Mouse (Mus musculus): ENCODE measurements at regions not wholly inside any gene's neighbourhood (a gene's known extent, or its start where the extent isn't known, plus 50 kb on each side); places are given as distances from the start of the nearest gene placed in this dataset.

GRCm38 (mm10) chr1:35435721-35436120, 585.9 kb downstream of the Plekhb2 start:
- no peaks in the 10 kb centered on the region; the same call in 1 of the 2 replicates for H3K9me3 ChIP-seq (replicated peaks)
- no peak overlapping the region for H3K9ac ChIP-seq
- no peak overlapping the region for H3K4me2 ChIP-seq
- no peak overlapping the region for H3K27ac ChIP-seq
- H3K36me3 ChIP-seq = no peaks in the 10 kb centered on the region
- H3K27me3 ChIP-seq = no peaks in the 10 kb centered on the region
- no peak overlapping the region for H3K4me3 ChIP-seq
- no peak for ATAC-seq (replicated peaks; ENCODE audit: insufficient number of reproducible peaks, insufficient read depth, low FRiP score, low read depth)
- no peaks in the 10 kb centered on the region for H3K4me1 ChIP-seq (replicated peaks)
- WGBS = 78% methylated on average over 3 of the region's 3 CpGs

- H3K9me3 ChIP-seq (replicated peaks) = no peaks in the 10 kb centered on the region
- no peaks in the 10 kb centered on the region for H3K4me1 ChIP-seq (replicated peaks)
- H3K9ac ChIP-seq = no peak overlapping the region
- no peaks in the 10 kb centered on the region for H3K36me3 ChIP-seq
- H3K4me2 ChIP-seq = no peak overlapping the region
- H3K27me3 ChIP-seq = no peaks in the 10 kb centered on the region
- ATAC-seq (replicated peaks; ENCODE audit: insufficient number of reproducible peaks, insufficient read depth, low FRiP score, low read depth) = no peak
- H3K27ac ChIP-seq = no peak overlapping the region
- no peak overlapping the region for H3K4me3 ChIP-seq
Observed at GRCm38 (mm10) chr1:35447345-35447744, 597.6 kb downstream of the Plekhb2 start.

GRCm38 (mm10) chr1:35452441-35453107, 602.8 kb downstream of the Plekhb2 start:
- no peak for ATAC-seq (replicated peaks; ENCODE audit: insufficient number of reproducible peaks, insufficient read depth, low FRiP score, low read depth)
- no peaks in the 10 kb centered on the region for H3K9me3 ChIP-seq (replicated peaks)
- 80% methylated on average over 19 of the region's 19 CpGs for WGBS
- H3K4me3 ChIP-seq = no peak overlapping the region
- H3K9ac ChIP-seq = no peak overlapping the region
- no peak overlapping the region for H3K27ac ChIP-seq
- no peaks in the 10 kb centered on the region for H3K4me1 ChIP-seq (replicated peaks)
- H3K27me3 ChIP-seq = no peaks in the 10 kb centered on the region
- H3K36me3 ChIP-seq = no peaks in the 10 kb centered on the region
- H3K4me2 ChIP-seq = no peak overlapping the region

GRCm38 (mm10) chr1:35457591-35457990, 607.8 kb downstream of the Plekhb2 start:
- ATAC-seq (replicated peaks; ENCODE audit: insufficient number of reproducible peaks, insufficient read depth, low FRiP score, low read depth) = no peak
- Histone ChIP-seq H3K27ac (no peak overlapping the region), H3K36me3 (no peaks in the 10 kb centered on the region), H3K9me3 (replicated peaks) (no peaks in the 10 kb centered on the region), H3K27me3 (no peaks in the 10 kb centered on the region), H3K9ac (no peak overlapping the region), H3K4me2 (no peak overlapping the region), H3K4me3 (no peak overlapping the region), H3K4me1 (replicated peaks) (no peaks in the 10 kb centered on the region)
- WGBS = 78% methylated on average over 9 of the region's 9 CpGs

GRCm38 (mm10) chr1:35465081-35465480, 603.1 kb upstream of the Hs6st1 start:
- Histone ChIP-seq H3K9me3 (replicated peaks) (no peaks in the 10 kb centered on the region), H3K4me1 (replicated peaks) (no peaks in the 10 kb centered on the region), H3K4me3 (no peak overlapping the region), H3K27me3 (no peaks in the 10 kb centered on the region), H3K9ac (no peak overlapping the region), H3K36me3 (no peaks in the 10 kb centered on the region), H3K4me2 (no peak overlapping the region), H3K27ac (no peak overlapping the region)
- 44% methylated on average over 3 of the region's 3 CpGs for WGBS
- no peak for ATAC-seq (replicated peaks; ENCODE audit: insufficient number of reproducible peaks, insufficient read depth, low FRiP score, low read depth)

- H3K36me3 ChIP-seq = no peaks in the 10 kb centered on the region
- H3K4me1 ChIP-seq (replicated peaks) = no peaks in the 10 kb centered on the region
- no peak overlapping the region for H3K4me2 ChIP-seq
- WGBS = 68% methylated on average over 4 of the region's 4 CpGs
- H3K9me3 ChIP-seq (replicated peaks) = no peaks in the 10 kb centered on the region; the same call in 1 of the 2 replicates
- no peak overlapping the region for H3K9ac ChIP-seq
- no peak overlapping the region for H3K27ac ChIP-seq
- H3K27me3 ChIP-seq = no peaks in the 10 kb centered on the region
- H3K4me3 ChIP-seq = no peak overlapping the region
- no peak for ATAC-seq (replicated peaks; ENCODE audit: insufficient number of reproducible peaks, insufficient read depth, low FRiP score, low read depth)
Observed at GRCm38 (mm10) chr1:35469185-35469753, 598.9 kb upstream of the Hs6st1 start.

GRCm38 (mm10) chr1:35478262-35478661, 589.9 kb upstream of the Hs6st1 start:
- Histone ChIP-seq H3K4me1 (replicated peaks) (no peaks in the 10 kb centered on the region), H3K27ac (no peak overlapping the region), H3K27me3 (no peaks in the 10 kb centered on the region), H3K9me3 (replicated peaks) (no peaks in the 10 kb centered on the region; the same call in 1 of the 2 replicates), H3K36me3 (no peaks in the 10 kb centered on the region), H3K4me3 (no peak overlapping the region), H3K4me2 (no peak overlapping the region), H3K9ac (no peak overlapping the region)
- WGBS = 94% methylated on average over 1 of the region's 1 CpGs
- ATAC-seq (replicated peaks; ENCODE audit: insufficient number of reproducible peaks, insufficient read depth, low FRiP score, low read depth) = no peak

- no peak overlapping the region for H3K9ac ChIP-seq
- ATAC-seq (replicated peaks; ENCODE audit: insufficient number of reproducible peaks, insufficient read depth, low FRiP score, low read depth) = no peak
- H3K27ac ChIP-seq = no peak overlapping the region
- no peaks in the 10 kb centered on the region for H3K27me3 ChIP-seq
- H3K9me3 ChIP-seq (replicated peaks) = no peaks in the 10 kb centered on the region
- WGBS = 70% methylated on average over 5 of the region's 5 CpGs
- no peaks in the 10 kb centered on the region for H3K36me3 ChIP-seq
- H3K4me3 ChIP-seq = no peak overlapping the region
- no peak overlapping the region for H3K4me2 ChIP-seq
- no peaks in the 10 kb centered on the region for H3K4me1 ChIP-seq (replicated peaks)
Observed at GRCm38 (mm10) chr1:35495963-35496362, 572.2 kb upstream of the Hs6st1 start.

- no peak overlapping the region for H3K4me3 ChIP-seq
- no peak overlapping the region for H3K4me2 ChIP-seq
- no peaks in the 10 kb centered on the region for H3K4me1 ChIP-seq (replicated peaks)
- no peaks in the 10 kb centered on the region for H3K36me3 ChIP-seq
- no peak overlapping the region for H3K9ac ChIP-seq
- no peaks in the 10 kb centered on the region for H3K27me3 ChIP-seq
- 79% methylated on average over 5 of the region's 5 CpGs for WGBS
- no peak for ATAC-seq (replicated peaks; ENCODE audit: insufficient number of reproducible peaks, insufficient read depth, low FRiP score, low read depth)
- no peak overlapping the region for H3K27ac ChIP-seq
- H3K9me3 ChIP-seq (replicated peaks) = no peaks in the 10 kb centered on the region
Observed at GRCm38 (mm10) chr1:35522951-35523350, 545.2 kb upstream of the Hs6st1 start.

GRCm38 (mm10) chr1:35523790-35524362, 544.3 kb upstream of the Hs6st1 start:
- Histone ChIP-seq H3K27me3 (no peaks in the 10 kb centered on the region), H3K9me3 (replicated peaks) (no peaks in the 10 kb centered on the region), H3K9ac (no peak overlapping the region), H3K4me2 (no peak overlapping the region), H3K36me3 (no peaks in the 10 kb centered on the region), H3K4me1 (replicated peaks) (no peaks in the 10 kb centered on the region), H3K4me3 (no peak overlapping the region), H3K27ac (no peak overlapping the region)
- WGBS = 64% methylated on average over 2 of the region's 2 CpGs
- ATAC-seq (replicated peaks; ENCODE audit: insufficient number of reproducible peaks, insufficient read depth, low FRiP score, low read depth) = no peak

- no peak for ATAC-seq (replicated peaks; ENCODE audit: insufficient number of reproducible peaks, insufficient read depth, low FRiP score, low read depth)
- no peak overlapping the region for H3K9ac ChIP-seq
- WGBS = 69% methylated on average over 5 of the region's 5 CpGs
- H3K27me3 ChIP-seq = no peaks in the 10 kb centered on the region
- H3K27ac ChIP-seq = no peak overlapping the region
- no peaks in the 10 kb centered on the region for H3K9me3 ChIP-seq (replicated peaks)
- H3K4me1 ChIP-seq (replicated peaks) = no peaks in the 10 kb centered on the region
- H3K4me3 ChIP-seq = no peak overlapping the region
- no peak overlapping the region for H3K4me2 ChIP-seq
- H3K36me3 ChIP-seq = no peaks in the 10 kb centered on the region
Observed at GRCm38 (mm10) chr1:35524788-35525187, 543.4 kb upstream of the Hs6st1 start.

All from heart, embryonic 15.5 days (tissue).